ENCODE assay signal across 9 mouse cellular contexts in the genomic region with DNA sequence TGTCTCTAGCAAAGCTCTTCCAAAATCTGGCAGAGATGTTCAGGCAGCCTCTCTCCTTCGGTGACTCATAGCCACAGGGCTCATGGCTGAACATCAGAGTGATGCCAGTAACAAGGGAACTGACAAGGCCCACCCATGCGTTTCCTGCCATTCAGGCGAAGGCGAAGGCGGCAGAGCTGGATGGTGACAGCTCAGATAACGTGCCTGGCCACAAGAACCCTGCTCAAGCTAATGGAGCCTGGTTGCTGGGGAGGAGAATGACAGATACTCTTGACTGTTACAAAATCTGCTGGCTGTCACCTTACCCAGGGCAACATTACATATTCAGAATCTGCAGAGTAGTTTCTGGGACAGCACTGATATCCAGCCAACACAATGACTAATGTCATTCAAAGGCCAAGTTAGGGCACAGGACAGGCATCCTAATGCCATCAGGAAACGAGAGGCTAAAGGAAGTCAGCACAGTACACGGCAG. TPM values are rescaled to one million over a fixed set of nuclear protein-coding genes. Genes with fewer than 3 reads are reported as not detected.
DNase-seq lines count a peak whose midpoint lies in the region; ATAC-seq lines count a peak whose summit lies in the region.
"Had no signal": no experiment of that assay in that cellular context is flagged by ENCODE, and none has a peak within 500 bp of the region (broad histone marks: within the 10 kb centered on the region; RNA-seq: fewer than 3 reads in every experiment).

No protein-coding gene starts in this region.

- no peak overlapping the region for H3K9ac ChIP-seq in kidney, embryonic 15.5 days
- H3K9ac ChIP-seq: embryonic facial prominence, embryonic 12.5 days had no signal

- no peaks in the 10 kb centered on the region for H3K9me3 ChIP-seq in kidney, embryonic 15.5 days (replicated peaks)
- H3K9me3 ChIP-seq: embryonic facial prominence, embryonic 12.5 days had no signal

- no peak overlapping the region for H3K4me3 ChIP-seq in kidney, embryonic 15.5 days (replicated peaks)
- H3K4me3 ChIP-seq: embryonic facial prominence, embryonic 12.5 days had no signal

- no peak for ATAC-seq in kidney, embryonic 15.5 days (replicated peaks; ENCODE audit: low FRiP score)

- H3K27me3 ChIP-seq in kidney, embryonic 15.5 days = no peaks in the 10 kb centered on the region
- H3K27me3 ChIP-seq: embryonic facial prominence, embryonic 12.5 days had no signal

- DNase-seq in embryo, embryonic 11 days = peak; percentile 7
- DNase-seq in embryo, embryonic 9.5 days (ENCODE audit: extremely low spot score) = no peak
- DNase-seq in adipocyte (ENCODE audit: low spot score) = peak; percentile 78
- DNase-seq in gastrocnemius, adult 8-10 months (ENCODE audit: low spot score in 2 of 2) = peak; percentile 9 to 21
- DNase-seq in lung, adult 18-20 months = peak; percentile 54 to 63
- no peak for DNase-seq in thymus, postnatal 10 days (ENCODE audit: low spot score in 2 of 2)
- DNase-seq in natural killer cell, adult 2 months (ENCODE audit: low spot score in 2 of 2) = no peak

- WGBS in kidney, embryonic 15.5 days = 29% methylated on average over 8 of the region's 8 CpGs

- H3K4me1 ChIP-seq in kidney, embryonic 15.5 days = peaks cover 23% of the 10 kb centered on the region

- H3K27ac ChIP-seq in kidney, embryonic 15.5 days = peak overlapping the region; percentile 82
- H3K27ac ChIP-seq: embryonic facial prominence, embryonic 12.5 days had no signal

- no peaks in the 10 kb centered on the region for H3K36me3 ChIP-seq in kidney, embryonic 15.5 days
- H3K36me3 ChIP-seq: embryonic facial prominence, embryonic 12.5 days had no signal

- no peak overlapping the region for H3K4me2 ChIP-seq in kidney, embryonic 15.5 days
- H3K4me2 ChIP-seq: embryonic facial prominence, embryonic 12.5 days had no signal

RNA-seq across cellular contexts. Expression of a gene that starts 11.9 kb away (rescaled TPM):
- 10 to 100 TPM; 17.7 to 24.5 (median 19.4) TPM for total RNA-seq in gastrocnemius, adult 8-10 months (2022)
- polyA plus RNA-seq in kidney, embryonic 15.5 days (2015; fragmentation: Nextera tagmentation; extraction: Ambion mirVana) = 38.7 and 42.2 TPM in 2 replicates

RNA-seq across cellular contexts. Expression of a gene that starts 12.3 kb away (rescaled TPM):
- 100 to 1,000 TPM; 122 to 147 (median 130) TPM for total RNA-seq in gastrocnemius, adult 8-10 months (2022)
- polyA plus RNA-seq in kidney, embryonic 15.5 days (2015; fragmentation: Nextera tagmentation; extraction: Ambion mirVana) = 92.9 and 109 TPM in 2 replicates

RNA-seq across cellular contexts. Expression of a gene that starts 44.5 kb away (rescaled TPM):
- total RNA-seq in gastrocnemius, adult 8-10 months (2022) = 10 to 100 TPM in 1 of 4 experiments, 1 to 10 TPM in 3; 3.9 to 14.4 (median 7.8) TPM
- 0.38 and 0.64 TPM in 2 replicates for polyA plus RNA-seq in kidney, embryonic 15.5 days (2015; fragmentation: Nextera tagmentation; extraction: Ambion mirVana)

Comparison
In these comparisons a context has a peak if more than half of its experiments do, and no peak if none do; other contexts are left out.
1. DNase-seq: peak in embryo, embryonic 11 days (single experiment), adipocyte (single experiment), gastrocnemius, adult 8-10 months (2 of 2) and lung, adult 18-20 months (2 of 2); none in embryo, embryonic 9.5 days (single experiment), thymus, postnatal 10 days (0 of 2) and natural killer cell, adult 2 months (0 of 2).